Mouse (Mus musculus): ENCODE results near the gene Zc3h13. TPM values are rescaled to one million over a fixed set of nuclear protein-coding genes. Genes with fewer than 3 reads are reported as not detected.

The Zc3h13 gene
- total RNA-seq, 2 experiments from 2014 or later: 59.0 to 62.2 TPM

DNA sequence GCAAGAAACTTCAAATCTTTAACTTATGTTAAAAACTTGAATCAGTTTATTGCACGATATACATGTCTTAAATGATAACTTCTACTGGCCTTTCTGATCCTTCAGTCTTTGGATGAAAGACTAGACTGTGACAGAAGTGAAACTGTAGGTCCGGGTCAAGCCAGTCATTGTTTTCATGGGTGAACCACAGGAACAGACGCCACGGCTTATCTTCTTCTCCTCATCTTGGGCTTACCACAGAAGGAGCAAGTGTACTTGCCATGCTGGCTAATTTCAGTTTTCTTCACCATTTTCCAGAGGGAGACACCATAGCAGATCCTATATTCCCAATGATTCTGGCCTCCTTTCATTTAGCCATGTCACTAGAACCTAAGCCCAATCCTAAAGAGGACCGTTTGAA, 36.1 kb downstream of the Zc3h13 start:
- DNase-seq (ENCODE audit: low spot score in 2 of 2): no peak

DNA sequence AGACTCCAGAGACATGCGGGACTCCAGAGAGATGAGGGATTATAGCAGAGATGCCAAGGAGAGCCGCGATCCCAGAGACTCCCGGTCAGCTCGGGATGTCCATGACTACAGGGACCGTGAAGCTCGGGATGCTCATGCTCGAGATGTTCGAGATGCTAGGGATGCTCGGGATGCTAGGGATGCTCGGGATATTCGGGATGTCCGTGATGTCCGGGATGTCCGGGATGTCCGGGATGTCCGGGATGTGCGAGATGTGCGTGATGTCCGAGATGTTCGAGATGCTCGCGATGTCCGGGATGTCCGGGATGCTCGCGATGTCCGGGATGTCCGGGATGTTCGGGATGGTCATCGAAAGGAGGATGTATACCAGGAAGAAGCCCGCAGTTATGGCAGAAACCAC, 39.2 kb downstream of the Zc3h13 start:
- DNase-seq (ENCODE audit: low spot score in 2 of 2): no peak

DNA sequence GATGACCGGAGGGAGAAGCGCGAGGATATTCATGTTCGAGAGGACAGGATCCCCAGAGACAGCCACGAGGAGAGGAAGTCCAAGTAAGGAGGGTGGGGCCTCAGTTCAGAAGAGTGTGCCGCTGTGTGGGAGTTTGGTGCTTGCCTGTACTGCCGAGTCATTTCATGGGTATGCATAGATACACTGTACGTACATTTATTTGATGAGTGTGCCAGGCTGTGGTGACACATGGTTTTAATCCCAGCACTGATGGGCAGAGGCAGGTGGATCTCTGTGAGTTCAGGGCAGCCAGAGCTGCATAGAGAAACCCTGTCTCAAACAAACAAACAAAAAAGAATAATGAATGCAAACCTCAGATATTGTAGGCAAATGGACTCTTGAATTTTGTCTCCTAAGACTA, 43.9 kb downstream of the Zc3h13 start:
- DNase-seq (ENCODE audit: low spot score in 2 of 2): no peak

DNA sequence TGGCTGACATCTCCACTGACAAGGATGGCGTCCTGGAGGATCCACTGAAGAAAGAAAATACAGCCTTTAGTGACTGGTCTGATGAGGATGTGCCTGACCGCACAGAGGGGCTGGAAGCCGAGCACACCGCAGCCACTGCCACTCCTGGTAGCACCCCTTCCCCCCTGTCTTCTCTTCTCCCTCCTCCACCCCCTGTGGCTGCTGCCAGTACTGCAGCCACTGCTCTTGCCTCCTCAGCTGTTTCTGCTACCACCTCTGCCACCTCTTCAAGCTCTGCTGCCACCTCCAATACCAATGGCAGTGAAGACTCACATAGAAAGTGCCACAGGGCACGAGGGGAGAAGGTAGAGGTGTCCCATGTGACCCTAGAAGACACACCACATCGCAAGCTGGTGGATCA, 46.4 kb downstream of the Zc3h13 start:
- DNase-seq (ENCODE audit: low spot score in 2 of 2): no peak

DNA sequence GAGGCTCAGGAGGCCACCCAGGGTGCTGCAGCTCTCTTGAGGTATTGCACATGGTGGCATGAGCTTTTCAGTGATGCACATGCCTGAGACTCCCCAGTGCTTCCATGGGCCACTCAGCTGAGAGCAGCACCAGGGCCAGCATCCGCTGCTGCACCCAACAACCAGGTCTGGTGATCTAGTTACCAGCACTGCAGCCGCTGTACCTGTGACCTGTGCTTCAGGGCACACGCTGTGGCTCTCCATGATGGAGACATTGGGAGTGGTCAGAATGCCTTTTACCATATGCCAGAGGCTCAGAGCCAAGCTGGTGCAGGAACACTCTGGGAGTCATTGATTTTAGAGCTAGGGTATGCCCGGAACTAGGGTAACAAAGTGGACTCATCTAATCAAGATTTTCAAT, 50.1 kb downstream of the Zc3h13 start:
- DNase-seq (ENCODE audit: low spot score in 2 of 2): no peak

DNA sequence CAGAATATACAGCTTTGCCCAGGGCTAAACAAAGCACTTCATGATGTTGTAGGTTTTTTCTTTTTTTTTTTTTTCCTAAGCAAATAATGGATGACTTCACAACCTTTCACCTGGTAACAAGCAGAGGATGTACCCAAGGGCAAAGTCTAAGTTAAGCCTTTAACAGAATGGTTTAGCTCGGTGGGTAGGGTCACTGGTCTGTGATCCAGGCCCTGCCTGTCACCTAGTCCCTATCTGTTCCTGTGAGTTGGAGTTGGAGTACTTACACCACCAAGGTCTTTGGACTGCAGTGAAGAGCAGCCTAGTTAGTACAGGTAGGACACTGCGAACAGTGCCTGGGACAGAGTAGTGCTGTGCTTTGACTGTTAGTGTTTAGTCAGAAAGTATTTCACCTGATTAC, 53.7 kb downstream of the Zc3h13 start:
- no peak for DNase-seq (ENCODE audit: low spot score in 2 of 2)

DNA sequence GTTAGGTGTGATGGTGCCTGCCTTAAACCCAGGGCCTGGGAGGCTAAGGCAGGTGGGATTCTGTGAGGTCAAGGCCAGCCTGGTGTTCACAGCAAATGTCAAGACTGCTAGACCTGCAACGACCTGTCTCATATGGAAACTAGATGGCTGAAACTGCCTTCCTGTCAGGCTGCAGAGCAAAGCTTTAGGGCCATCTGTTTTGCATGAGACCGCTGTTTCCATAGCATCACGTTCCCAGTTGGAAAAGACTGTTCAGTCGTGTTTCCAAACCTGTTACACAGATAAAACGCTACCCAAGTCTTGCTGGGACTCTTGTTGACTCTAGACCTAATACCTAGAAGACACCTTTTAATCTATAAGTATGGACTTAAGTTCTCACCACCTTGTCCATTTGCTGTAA, 61.9 kb downstream of the Zc3h13 start:
- no peak for DNase-seq (ENCODE audit: low spot score in 2 of 2)

DNA sequence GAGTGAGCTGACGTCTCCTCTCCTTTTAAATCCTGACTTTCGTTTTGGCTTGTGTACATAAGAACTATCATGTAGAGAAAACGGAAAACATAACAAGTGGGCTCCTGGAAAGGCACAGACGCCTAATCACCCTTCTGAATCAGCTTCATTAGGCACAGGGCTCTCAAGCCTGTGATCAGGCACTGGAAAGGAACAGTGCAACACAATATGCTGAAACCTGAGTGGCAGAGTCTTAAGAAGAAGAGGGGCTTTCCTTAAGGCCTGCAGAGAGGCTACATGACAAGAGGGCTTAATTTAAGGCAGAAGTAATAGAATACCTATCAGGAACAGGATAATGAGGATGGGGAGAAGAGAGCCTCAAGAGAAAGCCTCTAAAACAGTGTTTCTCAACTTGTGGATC, 67.5 kb downstream of the Zc3h13 start:
- no peak for DNase-seq (ENCODE audit: low spot score in 2 of 2)

DNA sequence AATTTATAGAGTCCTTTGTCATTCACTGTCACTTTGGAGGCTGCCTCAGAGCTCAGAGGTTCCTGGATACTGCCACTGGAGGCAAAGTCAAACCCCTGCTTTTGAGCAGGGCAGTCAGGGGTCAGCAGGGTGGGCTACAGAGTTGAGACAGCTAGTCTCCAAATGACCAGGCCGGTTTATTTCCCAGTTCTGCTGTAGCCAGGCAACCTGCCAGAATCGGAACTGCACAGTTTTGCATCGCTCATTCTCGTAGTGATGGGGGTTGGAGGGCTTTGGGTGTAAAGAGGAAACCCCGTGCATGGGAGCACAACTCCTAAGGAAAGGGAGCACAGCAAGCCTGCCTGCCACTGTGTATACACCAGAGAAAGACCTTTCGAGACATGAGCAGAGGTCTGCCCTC, 79.1 kb downstream of the Zc3h13 start:
- no peak for DNase-seq (ENCODE audit: low spot score in 2 of 2)

DNA sequence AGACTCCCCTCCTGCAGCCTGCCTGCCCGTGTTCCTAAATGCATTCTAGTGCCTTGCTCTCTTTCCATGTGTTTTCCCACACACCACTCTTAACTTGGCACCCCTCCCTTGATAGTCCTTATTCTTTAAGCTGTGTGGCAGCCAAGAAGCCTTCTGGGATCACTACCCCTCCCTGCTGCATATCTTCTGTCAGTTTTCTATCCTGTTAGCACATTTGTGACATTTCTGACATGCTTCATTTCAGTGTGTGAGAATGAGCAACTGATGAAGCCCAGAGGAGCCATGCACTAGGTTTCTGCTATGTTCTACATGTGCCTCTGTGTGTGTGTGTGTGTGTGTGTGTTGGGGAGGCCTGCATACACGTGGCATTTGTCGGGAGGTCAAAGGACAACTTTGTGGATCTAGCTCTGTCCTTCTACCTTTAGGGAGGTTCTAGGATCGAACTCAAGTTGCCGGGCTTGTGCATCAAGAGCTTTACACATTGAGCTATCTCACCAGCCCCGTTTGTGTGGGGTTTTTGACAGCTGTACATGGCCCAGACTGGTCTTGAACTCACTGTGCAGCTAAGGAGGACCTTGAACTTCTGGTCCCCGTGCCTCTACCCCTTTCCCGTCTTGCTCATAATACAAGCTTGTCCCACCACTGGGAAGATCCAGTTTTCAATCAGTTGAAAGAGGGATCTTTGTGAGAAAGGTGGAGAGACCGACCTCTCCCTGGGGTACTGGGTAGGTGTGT, 81.3 kb downstream of the Zc3h13 start:
- DNase-seq (ENCODE audit: low spot score in 2 of 2): no peak

DNA sequence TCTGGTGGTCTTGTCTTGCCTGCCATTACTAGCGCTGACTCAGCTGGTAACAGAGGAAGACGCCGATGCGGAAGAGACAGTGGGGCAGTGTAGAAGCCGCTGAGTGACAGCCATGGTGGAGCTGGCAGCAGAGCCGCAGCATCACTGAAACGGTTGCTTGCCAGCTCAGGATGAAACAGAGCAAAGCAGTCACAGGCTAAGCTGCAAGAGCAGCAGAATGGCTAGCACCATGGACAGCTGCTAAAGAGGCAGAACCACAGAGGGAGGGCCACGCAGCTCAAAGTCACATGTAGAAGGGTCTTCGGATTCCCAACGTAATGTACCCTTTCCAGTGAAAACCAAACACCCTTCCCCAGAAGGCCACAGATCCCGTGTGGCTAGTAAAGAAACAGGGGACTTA, 82.6 kb downstream of the Zc3h13 start:
- DNase-seq (ENCODE audit: low spot score in 2 of 2): peak in 1 of 2 experiments; percentile 21

DNA sequence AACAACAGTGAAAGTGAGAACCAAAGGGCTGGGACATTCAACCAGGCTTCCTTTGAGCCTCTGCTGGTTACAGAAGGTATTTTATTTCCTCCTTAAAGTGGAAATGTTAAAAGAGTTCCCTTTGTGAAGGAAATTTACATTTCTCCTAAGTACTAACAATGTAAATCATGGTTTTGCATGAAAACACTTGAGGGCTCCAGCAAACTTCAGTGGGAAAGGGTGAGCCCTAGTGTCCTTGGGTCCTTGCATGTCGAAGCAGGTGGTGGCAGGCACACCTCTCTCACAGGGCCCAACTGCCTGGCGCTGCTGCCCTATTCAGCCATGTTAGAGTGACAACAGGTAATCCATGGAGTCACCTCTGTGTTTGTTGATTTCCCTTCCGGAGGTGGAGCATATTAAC, 83.3 kb downstream of the Zc3h13 start:
- DNase-seq (ENCODE audit: low spot score in 2 of 2): no peak

DNA sequence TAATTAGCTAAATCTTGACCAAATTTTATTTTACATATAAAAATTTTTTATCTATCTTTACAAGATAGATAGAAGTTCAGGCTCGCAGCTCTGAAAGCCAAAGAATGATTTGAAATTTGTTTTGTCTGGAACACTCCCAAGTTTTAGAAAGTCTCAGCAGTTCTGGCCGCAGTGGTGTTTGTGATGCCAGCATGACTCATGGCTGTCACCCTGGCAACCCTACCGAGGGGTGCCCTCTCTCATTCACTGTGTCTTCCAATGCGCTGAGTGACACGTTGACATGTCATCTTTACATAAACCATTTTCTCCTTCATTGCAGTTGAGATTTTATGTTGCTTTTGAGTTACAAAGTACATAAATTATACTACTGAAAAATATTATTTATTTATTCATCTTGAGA, 85.7 kb downstream of the Zc3h13 start:
- peak; percentile 38 to 62 for DNase-seq (ENCODE audit: low spot score in 2 of 2)

DNA sequence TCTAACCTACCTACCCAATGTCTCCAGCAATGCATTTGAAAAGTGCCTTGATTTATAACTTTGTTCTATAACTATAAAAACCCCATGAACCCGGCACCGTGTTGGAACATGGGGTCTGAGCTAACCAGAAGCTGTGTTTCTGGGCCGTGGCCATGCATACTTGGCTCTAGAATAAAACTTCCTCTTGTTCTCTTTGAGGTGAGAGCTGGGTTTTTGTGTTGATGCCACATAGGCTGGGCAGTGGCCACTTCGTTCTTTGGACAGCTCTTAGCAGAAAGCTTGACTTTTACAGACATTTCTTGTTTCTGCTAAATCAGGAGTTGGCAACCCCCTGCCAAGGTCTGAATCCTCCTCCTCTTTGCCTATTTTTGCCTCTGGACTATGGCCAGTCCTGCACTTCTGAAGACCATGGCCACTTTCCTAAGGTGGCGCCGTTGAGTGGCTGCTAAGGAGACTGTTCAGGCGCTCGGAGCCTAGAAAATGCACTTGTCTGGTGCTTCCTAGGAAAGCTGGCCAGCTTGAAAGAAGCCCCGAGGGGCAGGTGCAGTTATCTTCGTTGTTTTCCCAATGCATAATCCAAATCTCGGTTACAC, 90.9 kb downstream of the Zc3h13 start:
- DNase-seq (ENCODE audit: low spot score in 2 of 2): peak in 1 of 2 experiments; percentile 38

DNA sequence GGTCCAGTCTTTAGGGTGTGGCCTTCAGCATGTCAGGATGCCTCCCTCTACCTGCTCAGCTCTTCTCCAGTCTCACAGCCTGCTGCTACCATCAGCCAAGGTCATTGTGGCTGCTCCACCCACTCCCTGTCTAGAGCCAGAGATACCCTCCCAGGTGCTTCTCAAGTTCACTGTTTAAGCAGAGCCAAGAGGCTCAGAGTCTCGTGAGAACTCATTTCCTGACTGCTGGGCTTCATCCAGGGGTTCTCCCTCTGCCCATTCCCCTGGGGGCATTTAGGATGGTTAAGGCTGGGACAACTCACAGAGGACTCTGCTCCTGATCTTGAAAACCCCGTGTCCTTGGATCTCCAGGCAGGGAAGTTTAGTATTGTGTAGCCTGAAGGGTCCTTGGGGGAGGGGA, 92.1 kb downstream of the Zc3h13 start:
- DNase-seq (ENCODE audit: low spot score in 2 of 2): no peak

DNA sequence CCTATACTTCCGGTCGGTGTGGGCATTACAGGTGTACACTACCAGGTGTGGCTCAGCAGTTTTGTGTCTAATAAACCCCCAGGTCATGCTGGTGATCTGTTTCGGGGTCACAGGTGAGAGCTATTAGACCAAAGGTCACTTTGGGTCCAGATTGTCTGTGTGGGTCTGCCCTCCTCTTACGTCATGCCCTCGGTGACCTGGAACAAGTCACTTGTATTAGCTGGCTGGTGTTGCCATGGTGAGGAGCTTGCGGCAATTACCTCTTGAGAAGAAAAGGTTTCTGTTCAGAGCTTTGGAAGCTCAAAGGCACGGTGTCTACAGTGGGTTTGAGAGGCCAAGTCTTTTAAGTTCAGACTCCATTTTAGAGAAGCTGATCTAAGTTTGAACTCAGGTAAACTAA, 93.4 kb downstream of the Zc3h13 start:
- no peak for DNase-seq (ENCODE audit: low spot score in 2 of 2)

Small RNAs within 50 kb of the gene (microRNA-seq; reads per million reads assigned to microRNA genes)
- 0 reads per million in 2 experiments for gene Gm44482

Other genes starting within 250 kb of the Zc3h13 start
- not detected for gene Lrrc63, start 153.5 kb upstream of the Zc3h13 start, total RNA-seq (2021)
- 1 to 10 TPM; 5.2 to 6.0 TPM for gene Lcp1, start 153.3 kb upstream of the Zc3h13 start, total RNA-seq (2021)
- gene Cpb2, start 42.1 kb upstream of the Zc3h13 start, total RNA-seq (2021): not detected
- gene Siah3, start 171.6 kb downstream of the Zc3h13 start, total RNA-seq (2021): 1 to 10 TPM; 7.2 to 8.6 TPM

All from layer of hippocampus, adult 18-20 months (tissue).